Mouse (Mus musculus): ENCODE measurements around the gene Hbs1l. TPM values are rescaled to one million over a fixed set of nuclear protein-coding genes. Genes with fewer than 3 reads are reported as not detected.

The Hbs1l gene
- polyA plus RNA-seq, 1 experiment from 2014 or later: 111 TPM

GRCm38 (mm10) chr10:21270905-21271304 is 24.9 kb upstream of the Hbs1l start:
- H3K4me2 ChIP-seq (replicated peaks): no peak overlapping the region
- H3K9me3 ChIP-seq: no peaks in the 10 kb centered on the region
- ATAC-seq (ENCODE audit: insufficient number of reproducible peaks, insufficient read depth, low FRiP score, low TSS enrichment): no peak
- H3K4me1 ChIP-seq: no peaks in the 10 kb centered on the region
- H3K4me3 ChIP-seq: no peak overlapping the region
- H3K9ac ChIP-seq: no peak overlapping the region
- H3K27me3 ChIP-seq: no peaks in the 10 kb centered on the region
- H3K27ac ChIP-seq: no peak overlapping the region
- H3K36me3 ChIP-seq: no peaks in the 10 kb centered on the region
- 84% methylated on average over 5 of the region's 5 CpGs for WGBS

GRCm38 (mm10) chr10:21271310-21271709 is 24.5 kb upstream of the Hbs1l start:
- H3K36me3 ChIP-seq: no peaks in the 10 kb centered on the region
- no peak overlapping the region for H3K4me3 ChIP-seq
- no peak for ATAC-seq (ENCODE audit: insufficient number of reproducible peaks, insufficient read depth, low FRiP score, low TSS enrichment)
- H3K4me2 ChIP-seq (replicated peaks): no peak overlapping the region
- H3K4me1 ChIP-seq: no peaks in the 10 kb centered on the region
- no peaks in the 10 kb centered on the region for H3K9me3 ChIP-seq
- H3K9ac ChIP-seq: no peak overlapping the region
- no peak overlapping the region for H3K27ac ChIP-seq
- 96% methylated on average over 2 of the region's 2 CpGs for WGBS
- H3K27me3 ChIP-seq: no peaks in the 10 kb centered on the region

- H3K36me3 ChIP-seq: no peaks in the 10 kb centered on the region
- no peaks in the 10 kb centered on the region for H3K9me3 ChIP-seq
- no peak overlapping the region for H3K4me3 ChIP-seq
- no peak overlapping the region for H3K4me2 ChIP-seq (replicated peaks)
- no peaks in the 10 kb centered on the region for H3K27me3 ChIP-seq
- H3K9ac ChIP-seq: no peak overlapping the region
- WGBS: 69% methylated on average over 6 of the region's 6 CpGs
- H3K4me1 ChIP-seq: no peaks in the 10 kb centered on the region
- H3K27ac ChIP-seq: no peak overlapping the region
- no peak for ATAC-seq (ENCODE audit: insufficient number of reproducible peaks, insufficient read depth, low FRiP score, low TSS enrichment)
These were observed 24.0 kb upstream of the Hbs1l start for GRCm38 (mm10) chr10:21271785-21272184.

GRCm38 (mm10) chr10:21287243-21288127 is 8.3 kb upstream of the Hbs1l start:
- no peak for ATAC-seq (ENCODE audit: insufficient number of reproducible peaks, insufficient read depth, low FRiP score, low TSS enrichment)
- WGBS: 73% methylated on average over 10 of the region's 10 CpGs
- Histone ChIP-seq H3K36me3 (no peaks in the 10 kb centered on the region), H3K27ac (no peak overlapping the region), H3K4me1 (no peaks in the 10 kb centered on the region), H3K9me3 (no peaks in the 10 kb centered on the region), H3K4me2 (replicated peaks) (no peak overlapping the region), H3K9ac (no peak overlapping the region), H3K4me3 (no peak overlapping the region), H3K27me3 (no peaks in the 10 kb centered on the region)

GRCm38 (mm10) chr10:21291228-21291627 is 4.6 kb upstream of the Hbs1l start:
- no peak overlapping the region for H3K9ac ChIP-seq
- 41% methylated on average over 4 of the region's 4 CpGs for WGBS
- H3K9me3 ChIP-seq: no peaks in the 10 kb centered on the region
- H3K36me3 ChIP-seq: no peaks in the 10 kb centered on the region
- no peak overlapping the region for H3K4me2 ChIP-seq (replicated peaks)
- ATAC-seq (ENCODE audit: insufficient number of reproducible peaks, insufficient read depth, low FRiP score, low TSS enrichment): no peak
- H3K27me3 ChIP-seq: no peaks in the 10 kb centered on the region
- H3K27ac ChIP-seq: no peak overlapping the region
- H3K4me1 ChIP-seq: no peaks in the 10 kb centered on the region
- H3K4me3 ChIP-seq: no peak overlapping the region

GRCm38 (mm10) chr10:21294217-21294616 is 1.6 kb upstream of the Hbs1l start:
- WGBS: 86% methylated on average over 2 of the region's 2 CpGs
- H3K9me3 ChIP-seq: no peaks in the 10 kb centered on the region

GRCm38 (mm10) chr10:21295397-21295758 is 401 bp upstream of the Hbs1l start:
- 36% methylated on average over 4 of the region's 4 CpGs for WGBS
- Histone ChIP-seq H3K4me2 (replicated peaks) (peak overlapping the region; percentile 48), H3K4me1 (peaks cover 13% of the 10 kb centered on the region), H3K9me3 (no peaks in the 10 kb centered on the region), H3K4me3 (peak overlapping the region; percentile 95), H3K27ac (no peak overlapping the region), H3K9ac (no peak overlapping the region), H3K36me3 (peaks cover 9% of the 10 kb centered on the region), H3K27me3 (no peaks in the 10 kb centered on the region)
- no peak for ATAC-seq (ENCODE audit: insufficient number of reproducible peaks, insufficient read depth, low FRiP score, low TSS enrichment)

More at GRCm38 (mm10) chr10:21294217-21294616, 1.6 kb upstream of the Hbs1l start:
- no peaks in the 10 kb centered on the region for H3K27me3 ChIP-seq
- peaks cover under 1% of the 10 kb centered on the region; the same call in 1 of the 2 replicates for H3K36me3 ChIP-seq
- H3K27ac ChIP-seq: no peak overlapping the region
- no peak overlapping the region for H3K4me2 ChIP-seq (replicated peaks)
- no peak overlapping the region for H3K9ac ChIP-seq
- peaks cover 13% of the 10 kb centered on the region for H3K4me1 ChIP-seq
- no peak for ATAC-seq (ENCODE audit: insufficient number of reproducible peaks, insufficient read depth, low FRiP score, low TSS enrichment)
- H3K4me3 ChIP-seq: no peak overlapping the region

- H3K36me3 ChIP-seq: peaks cover 31% of the 10 kb centered on the region
- no peak overlapping the region for H3K9ac ChIP-seq
- H3K4me1 ChIP-seq: peaks cover 13% of the 10 kb centered on the region
- H3K4me3 ChIP-seq: no peak overlapping the region
- no peaks in the 10 kb centered on the region for H3K9me3 ChIP-seq
- H3K27me3 ChIP-seq: no peaks in the 10 kb centered on the region
- no peak overlapping the region for H3K27ac ChIP-seq
- WGBS: 78% methylated on average over 2 of the region's 2 CpGs
- no peak overlapping the region for H3K4me2 ChIP-seq (replicated peaks)
- ATAC-seq (ENCODE audit: insufficient number of reproducible peaks, insufficient read depth, low FRiP score, low TSS enrichment): no peak
These were observed 3.2 kb downstream of the Hbs1l start for GRCm38 (mm10) chr10:21298972-21299371.

GRCm38 (mm10) chr10:21301822-21302221 is 6.0 kb downstream of the Hbs1l start:
- Histone ChIP-seq H3K9ac (no peak overlapping the region), H3K9me3 (no peaks in the 10 kb centered on the region), H3K4me1 (peaks cover 10% of the 10 kb centered on the region), H3K4me2 (replicated peaks) (no peak overlapping the region), H3K27me3 (no peaks in the 10 kb centered on the region), H3K36me3 (peaks cover 49% of the 10 kb centered on the region), H3K4me3 (no peak overlapping the region), H3K27ac (no peak overlapping the region)
- WGBS: 88% methylated on average over 7 of the region's 7 CpGs
- ATAC-seq (ENCODE audit: insufficient number of reproducible peaks, insufficient read depth, low FRiP score, low TSS enrichment): no peak

GRCm38 (mm10) chr10:21304672-21305632 is 9.2 kb downstream of the Hbs1l start:
- Histone ChIP-seq H3K4me3 (no peak overlapping the region), H3K27me3 (no peaks in the 10 kb centered on the region), H3K4me1 (no peaks in the 10 kb centered on the region; the same call in 1 of the 2 replicates), H3K27ac (0 out of 2 replicates have a peak overlapping the region, but pooled peaks have one; percentile 17), H3K4me2 (replicated peaks) (no peak overlapping the region), H3K9me3 (no peaks in the 10 kb centered on the region), H3K9ac (no peak overlapping the region), H3K36me3 (peaks cover 45% of the 10 kb centered on the region)
- WGBS: 70% methylated on average over 11 of the region's 11 CpGs
- ATAC-seq (ENCODE audit: insufficient number of reproducible peaks, insufficient read depth, low FRiP score, low TSS enrichment): no peak

- Histone ChIP-seq H3K27me3 (no peaks in the 10 kb centered on the region), H3K27ac (no peak overlapping the region), H3K9me3 (no peaks in the 10 kb centered on the region), H3K4me1 (no peaks in the 10 kb centered on the region), H3K4me2 (replicated peaks) (no peak overlapping the region), H3K36me3 (peaks cover 12% of the 10 kb centered on the region; the same call in 1 of the 2 replicates), H3K9ac (no peak overlapping the region), H3K4me3 (no peak overlapping the region)
- 82% methylated on average over 4 of the region's 4 CpGs for WGBS
- no peak for ATAC-seq (ENCODE audit: insufficient number of reproducible peaks, insufficient read depth, low FRiP score, low TSS enrichment)
These were observed 18.0 kb downstream of the Hbs1l start for GRCm38 (mm10) chr10:21313732-21314131.

All from embryonic facial prominence, embryonic 12.5 days (tissue).